Mouse (Mus musculus) midbrain, embryonic 13.5 days (tissue): ENCODE measurements at regions not wholly inside any gene's neighbourhood (a gene's known extent, or its start where the extent isn't known, plus 50 kb on each side); places are given as distances from the start of the nearest gene placed in this dataset.

ENCODE experiments used
- ATAC-seq: fragments of 200-750 bp; cut with Nextera tagmentation; 2 replicates; pipeline ENCODE4 v1.8.0; 2017; ENCODE audit warnings: mild to moderate bottlenecking, moderate TSS enrichment, moderate library complexity
- H3K27ac ChIP-seq: fragments of 300-500 bp; sonication (generic); 2 replicates; pipeline ENCODE4 v1.5.1; 2015; ENCODE audit warnings: inconsistent platforms, mild to moderate bottlenecking, moderate library complexity
- H3K27me3 ChIP-seq: fragments of 300-500 bp; sonication (generic); 2 replicates; pipeline ENCODE4 v1.6.1; 2015; ENCODE audit warnings: mild to moderate bottlenecking, inconsistent platforms
- H3K36me3 ChIP-seq: fragments of 300-500 bp; sonication (generic); 2 replicates; pipeline ENCODE4 v1.6.1; 2015; ENCODE audit warnings: mild to moderate bottlenecking, inconsistent platforms
- H3K4me1 ChIP-seq: fragments of 300-500 bp; sonication (generic); replicated peaks from 2 replicates; pipeline ENCODE4 v1.6.1; 2015; ENCODE audit warnings: inconsistent platforms
- H3K4me2 ChIP-seq: fragments of 300-500 bp; sonication (generic); replicated peaks from 2 replicates; pipeline ENCODE4 v1.6.1; 2015; ENCODE audit warnings: moderate library complexity, mild to moderate bottlenecking, inconsistent platforms
- H3K4me3 ChIP-seq: fragments of 300-500 bp; sonication (generic); replicated peaks from 2 replicates; pipeline ENCODE4 v1.5.1; 2015; ENCODE audit warnings: mild to moderate bottlenecking, inconsistent platforms
- H3K9ac ChIP-seq: fragments of 300-500 bp; sonication (generic); replicated peaks from 2 replicates; pipeline ENCODE4 v1.6.1; 2015; ENCODE audit warnings: mild to moderate bottlenecking, inconsistent platforms
- H3K9me3 ChIP-seq: fragments of 300-500 bp; sonication (generic); 2 replicates; pipeline ENCODE4 v1.6.1; 2016; ENCODE audit warnings: mild to moderate bottlenecking, inconsistent platforms
- WGBS: fragments of 180-500 bp; shearing (Covaris S2); methylation state at CpG from one replicate; pipeline ENCODE4 v1.1.7; 2015; 5-methylcytosine and 5-hydroxymethylcytosine counted together

DNA sequence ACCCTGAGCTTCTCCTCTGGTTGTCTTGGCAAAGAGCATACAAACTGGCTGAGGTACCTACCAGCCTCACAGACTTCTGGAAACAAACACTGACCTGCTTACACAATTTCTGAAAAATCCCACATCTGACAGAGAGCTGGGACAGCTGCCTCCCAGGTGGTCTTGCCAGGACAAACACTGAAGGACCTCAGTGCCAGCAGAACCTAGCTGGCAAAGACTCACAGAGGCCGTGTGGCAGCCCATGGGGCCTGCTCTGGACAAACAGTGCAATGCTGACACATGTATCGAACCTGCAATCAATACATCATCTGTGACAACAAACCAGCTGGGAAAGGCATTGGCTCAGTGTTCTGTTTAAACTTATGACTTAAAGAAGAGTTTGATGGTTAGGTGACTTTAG, 167.4 kb downstream of the Pax1 start:
- 69% methylated on average over 2 of the region's 2 CpGs for WGBS
- Histone ChIP-seq H3K4me3 (no peak overlapping the region), H3K36me3 (no peaks in the 10 kb centered on the region), H3K9me3 (no peaks in the 10 kb centered on the region), H3K27me3 (no peaks in the 10 kb centered on the region), H3K9ac (no peak overlapping the region), H3K4me2 (no peak overlapping the region), H3K4me1 (no peaks in the 10 kb centered on the region), H3K27ac (no peak overlapping the region)
- no peak for ATAC-seq

DNA sequence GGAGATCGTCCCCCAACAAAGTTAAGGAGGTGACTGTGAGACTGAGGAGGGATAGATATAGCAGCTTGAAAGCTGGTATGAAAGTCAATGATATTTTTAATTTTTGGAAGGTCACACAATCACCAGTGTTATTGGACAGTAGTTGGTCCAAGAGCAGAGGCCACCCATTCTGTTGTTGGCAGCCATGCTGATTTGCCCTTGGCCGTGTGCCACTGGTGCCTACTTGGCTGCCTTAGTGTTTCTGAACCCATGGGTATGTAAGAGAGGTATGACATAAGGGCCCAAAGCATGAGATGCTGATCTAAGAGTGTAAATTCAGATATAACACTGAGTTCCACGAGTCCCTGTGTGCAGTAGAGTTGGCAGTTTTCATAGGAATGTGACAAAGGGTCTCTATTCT, 153.7 kb downstream of the Pax1 start:
- H3K9ac ChIP-seq: no peak overlapping the region
- no peak overlapping the region for H3K4me2 ChIP-seq
- no peak for ATAC-seq
- no peaks in the 10 kb centered on the region for H3K9me3 ChIP-seq
- 77% methylated on average over 3 of the region's 3 CpGs for WGBS
- no peak overlapping the region for H3K4me3 ChIP-seq
- H3K27me3 ChIP-seq: no peaks in the 10 kb centered on the region
- no peaks in the 10 kb centered on the region for H3K4me1 ChIP-seq
- no peaks in the 10 kb centered on the region for H3K36me3 ChIP-seq
- no peak overlapping the region for H3K27ac ChIP-seq

DNA sequence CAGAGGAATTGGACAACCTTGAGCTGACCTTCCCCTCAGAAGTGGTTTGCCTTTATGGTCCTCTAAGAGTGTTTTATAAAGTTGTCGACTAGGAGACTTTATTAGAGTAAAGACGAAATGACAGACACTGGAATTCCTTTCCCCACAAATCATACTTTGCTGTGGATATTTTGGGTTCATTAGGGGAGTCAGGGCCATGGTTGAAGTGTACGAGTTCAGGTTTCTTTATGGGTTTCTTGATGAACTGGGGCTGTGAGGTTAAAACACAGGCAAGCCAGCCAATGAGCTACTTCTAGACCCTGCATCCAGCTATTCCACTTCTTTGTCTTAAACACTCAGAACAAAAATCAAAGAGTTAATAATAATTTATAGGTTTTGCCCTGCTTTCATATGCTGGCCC, 153.0 kb downstream of the Pax1 start:
- H3K4me2 ChIP-seq: no peak overlapping the region
- no peak overlapping the region for H3K27ac ChIP-seq
- no peaks in the 10 kb centered on the region for H3K36me3 ChIP-seq
- no peaks in the 10 kb centered on the region for H3K27me3 ChIP-seq
- H3K4me1 ChIP-seq: no peaks in the 10 kb centered on the region
- WGBS: 94% methylated on average over 3 of the region's 3 CpGs
- H3K4me3 ChIP-seq: no peak overlapping the region
- H3K9ac ChIP-seq: no peak overlapping the region
- no peaks in the 10 kb centered on the region for H3K9me3 ChIP-seq
- ATAC-seq: no peak

DNA sequence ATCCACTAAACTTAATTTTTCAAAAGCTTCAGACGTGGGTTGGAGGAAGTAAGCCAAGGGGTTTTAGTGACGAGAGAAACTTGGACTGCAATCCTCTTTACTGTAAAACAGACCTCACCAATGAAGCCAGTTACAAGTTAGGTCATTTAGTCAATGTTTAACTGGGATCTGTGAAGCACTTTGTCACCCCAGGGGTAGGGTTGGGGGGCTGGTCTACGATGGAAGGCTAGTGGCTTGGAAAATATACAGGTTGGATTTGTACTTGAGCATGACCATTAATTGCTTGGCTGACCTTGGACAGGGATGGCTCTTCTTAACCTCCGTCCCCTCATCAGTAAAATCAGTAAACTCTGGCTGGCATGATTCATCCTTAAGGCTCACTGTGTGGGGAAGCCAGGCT, 142.2 kb downstream of the Pax1 start:
- H3K27me3 ChIP-seq: no peaks in the 10 kb centered on the region
- H3K9me3 ChIP-seq: no peaks in the 10 kb centered on the region
- H3K4me3 ChIP-seq: no peak overlapping the region
- H3K4me1 ChIP-seq: no peaks in the 10 kb centered on the region
- H3K27ac ChIP-seq: no peak overlapping the region
- H3K36me3 ChIP-seq: no peaks in the 10 kb centered on the region
- 85% methylated on average over 4 of the region's 4 CpGs for WGBS
- no peak overlapping the region for H3K4me2 ChIP-seq
- ATAC-seq: no peak
- H3K9ac ChIP-seq: no peak overlapping the region

DNA sequence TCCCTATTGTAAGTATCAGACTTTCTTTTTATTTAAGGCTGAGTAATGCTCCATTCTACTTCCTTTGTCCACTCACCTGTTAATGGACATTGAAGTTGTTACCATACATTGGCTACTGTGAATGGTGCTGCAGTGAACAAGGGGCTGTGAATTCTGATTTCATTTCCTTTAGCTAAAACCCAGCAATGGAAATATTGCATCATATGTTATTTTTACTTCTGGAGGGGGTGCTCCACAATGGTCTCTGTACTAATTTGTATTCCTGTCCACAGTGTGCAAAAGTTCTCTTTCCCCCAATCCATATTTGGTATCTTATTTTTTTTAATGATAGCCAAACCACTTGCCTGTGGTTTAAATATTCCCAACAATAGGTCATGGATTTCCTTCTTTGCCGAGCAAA, 137.0 kb downstream of the Pax1 start:
- no peaks in the 10 kb centered on the region for H3K4me1 ChIP-seq
- H3K9ac ChIP-seq: no peak overlapping the region
- H3K4me2 ChIP-seq: no peak overlapping the region
- 98% methylated on average over 1 of the region's 1 CpGs for WGBS
- no peak for ATAC-seq
- H3K27ac ChIP-seq: no peak overlapping the region
- no peaks in the 10 kb centered on the region for H3K9me3 ChIP-seq
- no peaks in the 10 kb centered on the region for H3K27me3 ChIP-seq
- no peak overlapping the region for H3K4me3 ChIP-seq
- H3K36me3 ChIP-seq: no peaks in the 10 kb centered on the region

DNA sequence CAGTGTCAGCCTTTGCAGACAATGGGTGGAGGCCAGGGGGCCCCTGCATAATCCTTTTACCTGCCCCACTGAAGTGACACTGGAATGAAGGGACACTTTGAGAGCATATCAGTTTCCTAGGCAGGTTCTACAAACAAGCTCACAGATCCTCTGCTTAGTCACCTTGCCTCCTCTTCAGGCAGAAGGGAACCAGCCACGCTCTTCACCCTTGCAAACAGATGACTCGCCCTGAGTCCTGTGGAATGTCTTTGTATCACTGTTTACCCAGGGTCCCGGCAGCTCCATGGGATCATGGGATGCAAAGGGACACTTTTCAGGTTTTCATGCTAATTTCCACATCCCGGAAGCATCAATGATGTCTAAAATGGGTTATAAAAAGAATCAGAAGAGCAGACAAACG, 94.2 kb downstream of the Pax1 start:
- ATAC-seq: no peak
- H3K27me3 ChIP-seq: no peaks in the 10 kb centered on the region; the same call in 1 of the 2 replicates
- H3K4me2 ChIP-seq: no peak overlapping the region

DNA sequence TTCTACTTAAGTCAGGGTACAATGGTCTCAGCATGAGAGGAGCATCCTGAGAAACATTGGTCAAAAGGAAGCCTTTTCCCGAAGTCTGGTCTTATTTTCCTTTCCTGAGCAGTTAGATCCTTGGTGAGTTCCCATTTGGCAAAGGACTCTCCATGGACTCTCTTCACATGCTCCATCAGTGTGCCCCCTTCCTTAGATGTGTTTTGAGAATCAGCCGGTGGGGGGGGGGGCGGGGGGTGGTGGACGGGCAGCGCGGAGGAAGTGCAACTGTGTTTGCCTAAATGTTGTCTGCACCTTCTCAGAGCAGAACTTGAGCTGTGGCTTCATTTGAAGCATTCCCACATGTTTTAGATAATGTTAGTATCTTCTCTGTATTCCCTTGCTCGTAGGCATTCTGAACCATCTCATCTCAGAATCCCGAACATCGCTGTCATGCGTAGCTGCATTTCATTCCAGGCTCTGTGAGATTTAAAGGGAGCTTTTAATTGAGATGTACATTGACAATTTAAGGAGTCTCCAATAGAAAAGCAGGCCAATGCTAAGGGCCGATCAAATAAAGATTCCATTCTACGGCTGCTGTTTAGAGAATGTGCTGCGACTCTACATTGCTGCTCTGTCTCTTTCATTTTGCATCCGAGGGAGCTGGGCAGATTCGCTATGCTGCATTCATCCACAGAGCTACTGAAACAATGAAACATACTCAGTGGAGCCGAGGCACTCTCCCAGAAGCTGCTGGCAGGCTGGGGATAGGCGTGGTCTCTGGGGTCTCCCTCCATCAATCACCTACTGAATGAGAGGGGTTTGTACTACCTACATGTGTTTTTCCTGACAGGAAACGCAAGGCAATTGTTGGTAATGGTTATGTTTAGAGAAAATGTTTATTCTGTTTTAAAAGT, 92.9 kb downstream of the Pax1 start:
- WGBS: 42% methylated on average over 18 of the region's 18 CpGs
- peak overlapping the region; percentile 53 for H3K9ac ChIP-seq

More for the DNA sequence above, 94.2 kb downstream of the Pax1 start:
- H3K9ac ChIP-seq: no peak overlapping the region
- no peak overlapping the region for H3K4me3 ChIP-seq
- no peak overlapping the region for H3K27ac ChIP-seq
- no peaks in the 10 kb centered on the region for H3K36me3 ChIP-seq
- peaks cover 7% of the 10 kb centered on the region; the same call in 1 of the 2 replicates for H3K4me1 ChIP-seq
- 59% methylated on average over 5 of the region's 5 CpGs for WGBS
- no peaks in the 10 kb centered on the region for H3K9me3 ChIP-seq

More for the DNA sequence above, 92.9 kb downstream of the Pax1 start:
- Histone ChIP-seq H3K9me3 (no peaks in the 10 kb centered on the region), H3K36me3 (no peaks in the 10 kb centered on the region), H3K4me3 (peak overlapping the region; percentile 33), H3K4me2 (peak overlapping the region; percentile 49), H3K4me1 (peaks cover 7% of the 10 kb centered on the region; the same call in 1 of the 2 replicates), H3K27ac (no peak overlapping the region; the same call in 1 of the 2 replicates), H3K27me3 (no peaks in the 10 kb centered on the region; the same call in 1 of the 2 replicates)
- peak; percentile 92 for ATAC-seq
